Mouse (Mus musculus): ENCODE results near the gene Stim1.

The Stim1 gene

GRCm38 (mm10) chr7:102302471-102302870, 34.9 kb downstream of the Stim1 start:
- DNase-seq (ENCODE audit: low read depth, low spot score): no peak

GRCm38 (mm10) chr7:102305596-102305995, 38.0 kb downstream of the Stim1 start:
- DNase-seq (ENCODE audit: low read depth, low spot score): no peak

GRCm38 (mm10) chr7:102310266-102310665, 42.7 kb downstream of the Stim1 start:
- DNase-seq (ENCODE audit: low read depth, low spot score): no peak

- no peak for DNase-seq (ENCODE audit: low read depth, low spot score)
These were observed 43.2 kb downstream of the Stim1 start for GRCm38 (mm10) chr7:102310821-102311220.

- DNase-seq (ENCODE audit: low read depth, low spot score): no peak
These were observed 45.4 kb downstream of the Stim1 start for GRCm38 (mm10) chr7:102312840-102313534.

- no peak for DNase-seq (ENCODE audit: low read depth, low spot score)
These were observed 45.9 kb downstream of the Stim1 start for GRCm38 (mm10) chr7:102313535-102313863.

- DNase-seq (ENCODE audit: low read depth, low spot score): no peak
These were observed 46.5 kb downstream of the Stim1 start for GRCm38 (mm10) chr7:102314107-102314506.

- DNase-seq (ENCODE audit: low read depth, low spot score): no peak
These were observed 47.3 kb downstream of the Stim1 start for GRCm38 (mm10) chr7:102314908-102315307.

- peak; percentile 56 for DNase-seq (ENCODE audit: low read depth, low spot score)
These were observed 47.8 kb downstream of the Stim1 start for GRCm38 (mm10) chr7:102315435-102315834.

- peak; percentile 52 for DNase-seq (ENCODE audit: low read depth, low spot score)
These were observed 50.1 kb downstream of the Stim1 start for GRCm38 (mm10) chr7:102317583-102318168.

GRCm38 (mm10) chr7:102322137-102322536, 54.5 kb downstream of the Stim1 start:
- DNase-seq (ENCODE audit: low read depth, low spot score): peak; percentile 55

- DNase-seq (ENCODE audit: low read depth, low spot score): no peak
These were observed 58.7 kb downstream of the Stim1 start for GRCm38 (mm10) chr7:102326323-102326722.

GRCm38 (mm10) chr7:102330270-102330669, 62.7 kb downstream of the Stim1 start:
- DNase-seq (ENCODE audit: low read depth, low spot score): no peak

- no peak for DNase-seq (ENCODE audit: low read depth, low spot score)
These were observed 63.9 kb downstream of the Stim1 start for GRCm38 (mm10) chr7:102331476-102331875.

GRCm38 (mm10) chr7:102333741-102334140, 66.1 kb downstream of the Stim1 start:
- peak; percentile 27 for DNase-seq (ENCODE audit: low read depth, low spot score)

GRCm38 (mm10) chr7:102337326-102337725, 69.7 kb downstream of the Stim1 start:
- no peak for DNase-seq (ENCODE audit: low read depth, low spot score)

GRCm38 (mm10) chr7:102337898-102338297, 70.3 kb downstream of the Stim1 start:
- peak; percentile 76 for DNase-seq (ENCODE audit: low read depth, low spot score)

- no peak for DNase-seq (ENCODE audit: low read depth, low spot score)
These were observed 71.3 kb downstream of the Stim1 start for GRCm38 (mm10) chr7:102338956-102339355.

GRCm38 (mm10) chr7:102345893-102346292, 78.3 kb downstream of the Stim1 start:
- no peak for DNase-seq (ENCODE audit: low read depth, low spot score)

- peak; percentile 50 for DNase-seq (ENCODE audit: low read depth, low spot score)
These were observed 79.7 kb downstream of the Stim1 start for GRCm38 (mm10) chr7:102347327-102347726.

- DNase-seq (ENCODE audit: low read depth, low spot score): no peak
These were observed 81.1 kb downstream of the Stim1 start for GRCm38 (mm10) chr7:102348681-102349080.

- no peak for DNase-seq (ENCODE audit: low read depth, low spot score)
These were observed 81.6 kb downstream of the Stim1 start for GRCm38 (mm10) chr7:102349236-102349635.

GRCm38 (mm10) chr7:102353420-102353819, 85.8 kb downstream of the Stim1 start:
- no peak for DNase-seq (ENCODE audit: low read depth, low spot score)

GRCm38 (mm10) chr7:102358124-102358523, 90.5 kb downstream of the Stim1 start:
- no peak for DNase-seq (ENCODE audit: low read depth, low spot score)
